8 mouse cellular contexts compared by ENCODE assay signal in the genomic region with DNA sequence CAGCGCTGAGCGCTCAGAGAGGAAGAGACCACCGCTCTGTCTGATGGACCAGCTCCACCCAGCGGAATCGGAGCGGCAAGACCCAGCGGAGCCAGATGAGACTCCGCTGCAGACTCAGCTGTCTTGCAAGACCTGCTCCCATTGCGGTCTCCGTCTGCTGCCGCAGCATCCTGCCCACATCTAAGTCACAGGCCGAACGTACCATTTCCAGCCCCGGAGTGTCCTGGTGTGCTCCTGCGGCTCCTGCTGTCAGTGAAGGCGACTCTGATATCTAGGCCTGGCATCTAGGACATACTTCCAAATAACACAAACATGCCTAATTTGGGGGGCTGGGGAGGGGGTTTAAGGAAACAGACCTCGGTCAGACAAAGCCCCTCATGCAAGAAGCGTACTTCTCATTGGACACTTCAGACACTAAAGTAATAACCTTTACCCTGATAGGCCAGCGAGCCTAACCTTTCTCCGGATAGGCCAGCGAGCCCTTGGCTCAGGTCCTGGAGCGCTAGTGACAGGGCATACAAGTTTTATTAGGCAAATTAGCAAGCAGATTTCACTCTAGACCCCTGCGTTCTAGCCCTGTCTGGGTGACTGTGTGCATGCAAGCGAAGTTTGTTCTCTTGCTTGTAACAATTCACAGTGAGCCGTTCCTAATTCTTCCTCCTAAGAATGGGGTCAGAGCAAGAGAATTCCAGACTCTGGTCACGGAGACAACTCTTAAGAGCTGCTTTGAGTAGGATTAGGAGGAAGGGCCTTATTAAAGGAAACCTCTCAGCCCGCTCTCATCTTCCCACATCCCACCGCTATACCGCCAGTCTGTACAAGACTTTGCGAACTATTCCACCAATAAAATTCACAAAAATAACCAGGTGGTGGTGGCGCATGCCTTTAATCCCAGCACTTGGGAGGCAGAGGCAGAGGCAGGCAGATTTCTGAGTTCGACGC. TPM values are rescaled to one million over a fixed set of nuclear protein-coding genes. Genes with fewer than 3 reads are reported as not detected.
DNase-seq lines count a peak whose midpoint lies in the region; ATAC-seq and TF ChIP-seq lines count a peak whose summit lies in the region.

A gene (minus strand): TSS at position 404 of the 942 bp plus-strand sequence.

- peak within 1 kb of the TSS; percentile 78; the same call in 1 of the 2 replicates for H3K27ac ChIP-seq in ES-E14 (ENCODE audit: insufficient read depth, low read depth, low read length, poor library complexity, severe bottlenecking)
- H3K27ac ChIP-seq in cerebellum, adult 2 months (ENCODE audit: insufficient read depth, low read length), result no peak within 1 kb of the TSS
- peak within 1 kb of the TSS; percentile 71 for H3K27ac ChIP-seq in forebrain, postnatal 0 days (ENCODE audit: low read depth, low read length)
- H3K27ac ChIP-seq in lung, embryonic 15.5 days, result peak within 1 kb of the TSS; percentile 75

- in situ Hi-C loops in ES-E14 (cut with MboI; ENCODE audit: low sequenced_read_pairs in 2 of 2, unreplicated experiment in 2 of 2), result no loop called here

- H3K36me3 ChIP-seq in ES-E14 (ENCODE audit: control insufficient read depth, insufficient read depth, low read length, poor library complexity, severe bottlenecking), result no peaks in the 10 kb centered on the region
- no peaks in the 10 kb centered on the region; the same call in 1 of the 2 replicates for H3K36me3 ChIP-seq in forebrain, postnatal 0 days (ENCODE audit: insufficient read depth)
- no peaks in the 10 kb centered on the region for H3K36me3 ChIP-seq in lung, embryonic 15.5 days

- peak; percentile 98 for ATAC-seq in forebrain, postnatal 0 days
- ATAC-seq in lung, embryonic 15.5 days (ENCODE audit: borderline replicate concordance, extremely low read depth, low FRiP score, low TSS enrichment), result peak; percentile 97

- WGBS in cerebellum, adult 2 months, result 11% methylated on average over 33 of the region's 33 CpGs
- WGBS in forebrain, postnatal 0 days, result 9% methylated on average over 33 of the region's 33 CpGs
- 13% methylated on average over 33 of the region's 33 CpGs for WGBS in lung, embryonic 15.5 days

- H3K27me3 ChIP-seq in cerebellum, adult 2 months (ENCODE audit: control insufficient read depth, insufficient read depth, low read length), result no peaks in the 10 kb centered on the region
- H3K27me3 ChIP-seq in forebrain, postnatal 0 days (ENCODE audit: insufficient read depth, low read length), result no peaks in the 10 kb centered on the region
- H3K27me3 ChIP-seq in lung, embryonic 15.5 days, result no peaks in the 10 kb centered on the region

- H3K4me1 ChIP-seq in ES-E14 (ENCODE audit: control insufficient read depth in 2 of 2, insufficient read depth in 2 of 2, low read length in 2 of 2, poor library complexity in 1 of 2), result peaks cover 0 to 5% of the 10 kb centered on the region in 2 experiments; a peak in 2 of 4 replicates
- H3K4me1 ChIP-seq in cerebellum, adult 2 months (ENCODE audit: control insufficient read depth, insufficient read depth, low read length), result no peaks in the 10 kb centered on the region; the same call in 1 of the 2 replicates
- 0 out of 2 replicates have a peak, but pooled peaks cover 7% of the 10 kb centered on the region for H3K4me1 ChIP-seq in forebrain, postnatal 0 days (ENCODE audit: insufficient read depth)
- peaks cover 12% of the 10 kb centered on the region for H3K4me1 ChIP-seq in lung, embryonic 15.5 days

- H3K4me3 ChIP-seq in ES-E14 (ENCODE audit: insufficient read depth in 1 of 2, low read depth in 1 of 2, low read length in 2 of 2, poor library complexity in 1 of 2, severe bottlenecking in 1 of 2), result peak within 1 kb of the TSS; percentile 77 to 99
- H3K4me3 ChIP-seq in cerebellum, adult 2 months (replicated peaks; ENCODE audit: insufficient read depth, low read depth, low read length), result peak within 1 kb of the TSS; percentile 91
- peak within 1 kb of the TSS; percentile 81 for H3K4me3 ChIP-seq in forebrain, postnatal 0 days (ENCODE audit: low read depth, low read length)
- H3K4me3 ChIP-seq in lung, embryonic 15.5 days, result peak within 1 kb of the TSS; percentile 61

- H3K9me3 ChIP-seq in ES-E14 (ENCODE audit: control insufficient read depth, insufficient read depth, low read depth, low read length), result no peaks in the 10 kb centered on the region
- no peaks in the 10 kb centered on the region for H3K9me3 ChIP-seq in forebrain, postnatal 0 days (ENCODE audit: low read length)
- H3K9me3 ChIP-seq in lung, embryonic 15.5 days, result no peaks in the 10 kb centered on the region

- peak within 1 kb of the TSS; percentile 80 for H3K4me2 ChIP-seq in forebrain, postnatal 0 days (ENCODE audit: low read depth)
- peak within 1 kb of the TSS; percentile 68 for H3K4me2 ChIP-seq in lung, embryonic 15.5 days

- H3K9ac ChIP-seq in ES-E14 (ENCODE audit: insufficient read depth, low read depth, low read length, poor library complexity, severe bottlenecking), result peak within 1 kb of the TSS; percentile 77
- peak within 1 kb of the TSS; percentile 71 for H3K9ac ChIP-seq in forebrain, postnatal 0 days
- peak within 1 kb of the TSS; percentile 73 for H3K9ac ChIP-seq in lung, embryonic 15.5 days

- peak; percentile 93 for DNase-seq in ES-E14 (ENCODE audit: low read depth, low spot score)
- peak; percentile 85 to 89 for DNase-seq in cerebellum, adult 2 months
- DNase-seq in forebrain, postnatal 0 days, result peak; percentile 93
- DNase-seq in heart, postnatal 4 days, result peak; percentile 90
- peak; percentile 87 to 88 for DNase-seq in layer of hippocampus, adult 8-10 months (ENCODE audit: low spot score in 2 of 2)
- peak; percentile 79 for DNase-seq in ovary, adult 18-20 months (ENCODE audit: low spot score)
- peak; percentile 92 for DNase-seq in thymus, postnatal 0 days (ENCODE audit: low spot score)

- TF ChIP-seq POLR2A in cerebellum, adult 2 months (IDR thresholded peaks at IDR 0.05; ENCODE audit: borderline replicate concordance, insufficient read depth, low read length), result no peak

- TF ChIP-seq CTCF in cerebellum, adult 2 months (IDR thresholded peaks at IDR 0.05; ENCODE audit: borderline replicate concordance, insufficient read depth, low read depth, low read length), result no peak
- peak; percentile 71 for TF ChIP-seq CTCF in forebrain, postnatal 0 days (IDR thresholded peaks at IDR 0.05; ENCODE audit: low read depth)

TF ChIP-seq in ES-E14, 5 proteins besides CTCF, POLR2A, EP300 and RAD21:
- TF ChIP-seq MAFK (IDR thresholded peaks at IDR 0.05; ENCODE audit: insufficient read depth, low read depth, low read length) (peak; percentile 46; the same call in 1 of the 2 replicates), CHD2 (IDR thresholded peaks at IDR 0.05; ENCODE audit: low read depth, low read length) (peak; percentile 86), HCFC1 (IDR thresholded peaks at IDR 0.05; ENCODE audit: borderline replicate concordance, insufficient read depth, low read length) (no peak; the same call in 1 of the 2 replicates), ZC3H11A (IDR thresholded peaks at IDR 0.05; ENCODE audit: borderline replicate concordance, low read depth, low read length) (no peak; the same call in 1 of the 2 replicates)
TF ChIP-seq in ES-E14: peak in this region for 2.

RNA-seq across cellular contexts. Expression of the gene that starts here (rescaled TPM):
- total RNA-seq in ES-E14 (2012; rRNA removed), result 9.5 and 9.9 TPM in 2 replicates
- polyA plus RNA-seq in cerebellum, adult 2 months (2012; rRNA removed), result 6.3 and 6.8 TPM in 2 replicates
- 9.1 and 9.3 TPM in 2 replicates for total RNA-seq in forebrain, postnatal 0 days (2014; rRNA removed)
- 4.4 and 5.2 TPM in 2 replicates for polyA plus RNA-seq in forebrain, postnatal 0 days (2015; fragmentation: Nextera tagmentation; extraction: Ambion mirVana)
- total RNA-seq in heart, postnatal 4 days (2021), result 1 to 10 TPM; 6.7 to 7.6 TPM
- total RNA-seq in layer of hippocampus, adult 8-10 months (2022), result 10 to 100 TPM in 3 of 4 experiments, 1 to 10 TPM in 1; 7.9 to 12.4 (median 11.4) TPM
- 7.5 and 8.2 TPM in 2 replicates for polyA plus RNA-seq in lung, embryonic 15.5 days (2015; fragmentation: Nextera tagmentation; extraction: Ambion mirVana)
- polyA plus RNA-seq in thymus, postnatal 0 days (2015; fragmentation: Nextera tagmentation; extraction: Ambion mirVana), result 1.2 and 1.9 TPM in 2 replicates
